Mouse (Mus musculus) CH12.LX (cell line): ENCODE results near the gene Rpia. TPM values are rescaled to one million over a fixed set of nuclear protein-coding genes. Genes with fewer than 3 reads are reported as not detected.

Experiments
- DNase-seq: peaks from one replicate; pipeline ENCODE4 v3.0.0-alpha.2; 2013; ENCODE audit errors: extremely low read depth
- H3K27ac ChIP-seq: 2 replicates; pipeline ENCODE4 v1.5.1; 2012; ENCODE audit warnings: low read depth, mild to moderate bottlenecking, control low read depth, moderate library complexity; ENCODE audit not compliant: insufficient read depth
- H3K27me3 ChIP-seq: replicated peaks from 2 replicates; pipeline ENCODE3; 2012; ENCODE audit warnings: inconsistent platforms
- H3K36me3 ChIP-seq, 2 experiments: replicated peaks in 1 of 2; 2 replicates each; pipeline versions ENCODE3 to v1.6.1; 2012; ENCODE audit warnings: inconsistent platforms in 1 of 2, low read length in 1 of 2, mild to moderate bottlenecking in 1 of 2, mixed read lengths in 1 of 2, moderate library complexity in 1 of 2; ENCODE audit not compliant: control insufficient read depth in 1 of 2, insufficient read depth in 1 of 2
- H3K4me1 ChIP-seq, 2 experiments: 2 replicates each; pipeline ENCODE4 v1.6.1; 2012; ENCODE audit warnings: inconsistent platforms in 1 of 2, moderate library complexity in 1 of 2; ENCODE audit not compliant: insufficient read depth in 2 of 2, control insufficient read depth in 1 of 2
- H3K4me2 ChIP-seq: 2 replicates; pipeline ENCODE4 v1.6.1; 2012; ENCODE audit warnings: low read depth, mild to moderate bottlenecking, control low read depth; ENCODE audit not compliant: poor library complexity, insufficient read depth, severe bottlenecking
- H3K4me3 ChIP-seq, 3 experiments: fragments of 150-350 bp in 1 of 3; sonication (generic) in 1 of 3; replicated peaks in 1 of 3; 2 replicates each; pipeline versions ENCODE3 to v1.5.1; 2011 to 2012; ENCODE audit warnings: low read depth in 2 of 3, low read length in 2 of 3, mild to moderate bottlenecking in 2 of 3, moderate library complexity in 2 of 3, control low read depth in 1 of 3, improper control_type of control experiment in 1 of 3, inconsistent platforms in 1 of 3, mixed read lengths in 1 of 3; ENCODE audit not compliant: poor library complexity in 1 of 3
- H3K79me2 ChIP-seq: replicated peaks from 2 replicates; pipeline ENCODE4 v1.6.1; 2012; ENCODE audit warnings: mild to moderate bottlenecking, moderate library complexity; ENCODE audit not compliant: control insufficient read depth, poor library complexity, insufficient read depth, severe bottlenecking; ENCODE audit errors: extremely low read depth
- H3K9ac ChIP-seq: 2 replicates; pipeline ENCODE4 v1.6.1; 2012; ENCODE audit warnings: low read depth, mild to moderate bottlenecking, control low read depth, moderate library complexity; ENCODE audit not compliant: insufficient read depth
- H3K9me3 ChIP-seq: replicated peaks from 2 replicates; pipeline ENCODE3; 2012; ENCODE audit warnings: low read length, inconsistent platforms, mixed read lengths
- CHD1 ChIP-seq: IDR thresholded peaks from 2 replicates; pipeline ENCODE4 v1.6.1; 2012; ENCODE audit warnings: low read depth, low read length, improper control_type of control experiment, inconsistent platforms
- CTCF ChIP-seq, 2 experiments: IDR thresholded peaks in 1 of 2; conservative IDR thresholded peaks in 1 of 2; 2 replicates each; pipeline ENCODE4 v1.5.1; 2011 to 2012; ENCODE audit warnings: low read depth in 2 of 2, low read length in 2 of 2, improper control_type of control experiment in 1 of 2, inconsistent platforms in 1 of 2, mild to moderate bottlenecking in 1 of 2, moderate library complexity in 1 of 2
- E2F4 ChIP-seq: IDR thresholded peaks from 2 replicates; pipeline ENCODE4 v1.6.1; 2011; ENCODE audit warnings: low read depth, low read length, improper control_type of control experiment; ENCODE audit not compliant: insufficient replicate concordance
- EP300 ChIP-seq: IDR thresholded peaks from 2 replicates; pipeline ENCODE4 v1.6.1; 2011; ENCODE audit warnings: low read length, improper control_type of control experiment
- ETS1 ChIP-seq: conservative IDR thresholded peaks from 2 replicates; pipeline ENCODE4 v1.6.1; 2012; ENCODE audit warnings: low read depth, mild to moderate bottlenecking, inconsistent platforms, low read length, improper control_type of control experiment, moderate library complexity
- GABPA ChIP-seq: IDR thresholded peaks from 2 replicates; pipeline ENCODE4 v1.6.1; 2012; ENCODE audit warnings: low read depth, low read length, improper control_type of control experiment, inconsistent platforms; ENCODE audit not compliant: insufficient replicate concordance
- HCFC1 ChIP-seq: IDR thresholded peaks from 2 replicates; pipeline ENCODE4 v1.6.1; 2012; ENCODE audit warnings: low read depth, mild to moderate bottlenecking, inconsistent platforms, low read length, improper control_type of control experiment
- IRF4 ChIP-seq: IDR thresholded peaks from 2 replicates; pipeline ENCODE4 v1.6.1; 2014; ENCODE audit warnings: low read depth, mild to moderate bottlenecking, inconsistent platforms, low read length, improper control_type of control experiment
- JUN ChIP-seq: IDR thresholded peaks from 2 replicates; pipeline ENCODE4 v1.6.1; 2011; ENCODE audit warnings: low read depth, mild to moderate bottlenecking, low read length, improper control_type of control experiment, moderate library complexity; ENCODE audit not compliant: insufficient read depth
- JUND ChIP-seq: conservative IDR thresholded peaks from 2 replicates; pipeline ENCODE4 v1.6.1; 2011; ENCODE audit warnings: low read depth, low read length, improper control_type of control experiment
- KAT2A ChIP-seq: IDR thresholded peaks from 2 replicates; pipeline ENCODE4 v1.6.1; 2012; ENCODE audit warnings: low read length, improper control_type of control experiment, inconsistent platforms; ENCODE audit not compliant: insufficient replicate concordance
- MAFK ChIP-seq: IDR thresholded peaks from 2 replicates; pipeline ENCODE4 v1.6.1; 2011; ENCODE audit warnings: low read length, improper control_type of control experiment; ENCODE audit not compliant: insufficient replicate concordance
- MAX ChIP-seq: IDR thresholded peaks from 2 replicates; pipeline ENCODE4 v1.6.1; 2011; ENCODE audit warnings: low read length, improper control_type of control experiment
- MAZ ChIP-seq: IDR thresholded peaks from 2 replicates; pipeline ENCODE4 v1.6.1; 2012; ENCODE audit warnings: low read depth, mild to moderate bottlenecking, inconsistent platforms, low read length, improper control_type of control experiment, moderate library complexity
- MEF2A ChIP-seq: IDR thresholded peaks from 2 replicates; pipeline ENCODE4 v1.6.1; 2014; ENCODE audit warnings: low read depth, mild to moderate bottlenecking, inconsistent platforms, low read length, improper control_type of control experiment, borderline replicate concordance
- MXI1 ChIP-seq: IDR thresholded peaks from 2 replicates; pipeline ENCODE4 v1.6.1; 2011; ENCODE audit warnings: mild to moderate bottlenecking, low read depth, low read length, improper control_type of control experiment
- MYC ChIP-seq: IDR thresholded peaks from 2 replicates; pipeline ENCODE4 v1.6.1; 2011; ENCODE audit warnings: low read depth, mild to moderate bottlenecking, improper control_type of control experiment, low read length
- NELFE ChIP-seq: IDR thresholded peaks from 2 replicates; pipeline ENCODE4 v1.6.1; 2011; ENCODE audit warnings: low read depth, low read length, improper control_type of control experiment
- PAX5 ChIP-seq: IDR thresholded peaks from 2 replicates; pipeline ENCODE4 v1.6.1; 2012; ENCODE audit warnings: low read length, inconsistent platforms, mixed read lengths
- POLR2A ChIP-seq: IDR thresholded peaks from 2 replicates; pipeline ENCODE4 v1.6.1; 2011; ENCODE audit warnings: low read depth, mild to moderate bottlenecking, improper control_type of control experiment, low read length
- POLR2AphosphoS2 ChIP-seq: IDR thresholded peaks from 2 replicates; pipeline ENCODE4 v1.6.1; 2011; ENCODE audit warnings: low read depth, low read length, improper control_type of control experiment
- RAD21 ChIP-seq: IDR thresholded peaks from 2 replicates; pipeline ENCODE4 v1.6.1; 2011; ENCODE audit warnings: low read depth, mild to moderate bottlenecking, low read length, improper control_type of control experiment, moderate library complexity
- RCOR1 ChIP-seq: conservative IDR thresholded peaks from 2 replicates; pipeline ENCODE4 v1.6.1; 2012; ENCODE audit warnings: low read depth, mild to moderate bottlenecking, inconsistent platforms, low read length, improper control_type of control experiment
- SIN3A ChIP-seq: IDR thresholded peaks from 2 replicates; pipeline ENCODE4 v1.6.1; 2012; ENCODE audit warnings: low read length, improper control_type of control experiment, inconsistent platforms
- TBP ChIP-seq: conservative IDR thresholded peaks from 2 replicates; pipeline ENCODE4 v1.6.1; 2011; ENCODE audit warnings: low read depth, low read length, improper control_type of control experiment
- TCF12 ChIP-seq: IDR thresholded peaks from 2 replicates; pipeline ENCODE4 v1.6.1; 2014; ENCODE audit warnings: low read depth, mild to moderate bottlenecking, inconsistent platforms, low read length, improper control_type of control experiment
- UBTF ChIP-seq: IDR thresholded peaks from 2 replicates; pipeline ENCODE4 v1.6.1; 2012; ENCODE audit warnings: low read depth, mild to moderate bottlenecking, inconsistent platforms, low read length, improper control_type of control experiment, moderate library complexity
- USF1 ChIP-seq: IDR thresholded peaks from 2 replicates; pipeline ENCODE4 v1.6.1; 2014; ENCODE audit warnings: low read depth, mild to moderate bottlenecking, inconsistent platforms, low read length, improper control_type of control experiment
- USF2 ChIP-seq: conservative IDR thresholded peaks from 2 replicates; pipeline ENCODE4 v1.6.1; 2011; ENCODE audit warnings: low read depth, low read length, improper control_type of control experiment
- ZC3H11A ChIP-seq: IDR thresholded peaks from 2 replicates; pipeline ENCODE4 v1.6.1; 2012; ENCODE audit warnings: low read depth, mild to moderate bottlenecking, inconsistent platforms, low read length, improper control_type of control experiment
- ZKSCAN1 ChIP-seq: IDR thresholded peaks from 2 replicates; pipeline ENCODE4 v1.6.1; 2012; ENCODE audit warnings: low read depth, inconsistent platforms, low read length, improper control_type of control experiment, borderline replicate concordance
- ZMIZ1 ChIP-seq: IDR thresholded peaks from 2 replicates; pipeline ENCODE4 v1.6.1; 2012; ENCODE audit warnings: low read depth, mild to moderate bottlenecking, inconsistent platforms, low read length, improper control_type of control experiment
- dilution Hi-C: fragments of 300-500 bp; cut with MboI; formaldehyde crosslinking; loops from 2 replicates; pipeline ENCODE4 v1.14.3; 2020; ENCODE audit warnings: low sequenced_read_pairs; ENCODE audit not compliant: extremely low pct_unique_long_range_greater_than_20kb, extremely low pct_ligation_motif_present
- in situ Hi-C: fragments of 300-500 bp; cut with MboI; formaldehyde crosslinking; loops from 3 replicates; pipeline ENCODE4 v1.14.3; 2019; ENCODE audit warnings: low sequenced_read_pairs, low pct_ligation_motif_present, low pct_unique_long_range_greater_than_20kb, mixed read lengths
- polyA plus RNA-seq: library from polyadenylated mRNA; unstranded; fragments of >175 nt; gene quantifications from 2 replicates; pipeline ENCODE4 v1.2.1, GENCODE M21; 2012; ENCODE audit warnings: low read depth; ENCODE audit not compliant: insufficient read length
- total RNA-seq, 2 experiments: library from RNA; depleted of rRNA; stranded (reverse); fragments of 300-350 nt in 1 of 2; fragments of >200 nt in 1 of 2; gene quantifications; 2 replicates each; pipeline ENCODE4 v1.2.3; 2012 to 2014

Gene Rpia
- total and polyA plus RNA-seq, 3 experiments, result 55.7 to 65.1 (median 57.8) TPM

DNA sequence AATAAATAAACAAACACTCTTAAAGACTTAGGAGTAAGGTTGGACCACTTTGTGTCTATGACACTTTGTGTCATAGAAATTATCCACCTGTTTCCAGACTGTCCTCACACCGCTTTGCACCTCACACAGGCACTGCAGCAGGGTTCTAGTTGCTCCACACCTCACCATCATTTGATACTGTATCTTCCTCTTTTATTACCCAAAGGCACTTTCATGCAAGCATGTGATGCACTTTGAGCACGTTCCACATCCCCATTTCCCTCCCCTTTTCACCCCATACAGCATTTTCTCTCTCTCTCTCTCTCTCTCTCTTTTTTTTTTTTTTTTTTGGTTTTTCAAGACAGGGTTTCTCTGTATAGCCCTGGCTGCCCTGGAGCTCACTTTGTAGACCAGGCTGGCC, 45.3 kb upstream of the Rpia start:
- H3K79me2 ChIP-seq, result no peaks in the 10 kb centered on the region
- no peak for DNase-seq
- dilution Hi-C loops (no loop called here), in situ Hi-C loops (no loop called here)
- no peak overlapping the region for H3K27ac ChIP-seq
- H3K27me3 ChIP-seq, result no peaks in the 10 kb centered on the region
- no peaks in the 10 kb centered on the region for H3K9me3 ChIP-seq
- no peak overlapping the region for H3K9ac ChIP-seq
- no peak overlapping the region for H3K4me2 ChIP-seq
- no peaks in the 10 kb centered on the region for H3K36me3 ChIP-seq
- no peak overlapping the region for H3K4me3 ChIP-seq
- TF ChIP-seq NELFE (no peak), HCFC1 (no peak), MYC (no peak), MAZ (no peak), EP300 (no peak)
- peaks cover 4 to 25% of the 10 kb centered on the region in 2 experiments; a peak in 3 of 4 replicates for H3K4me1 ChIP-seq

DNA sequence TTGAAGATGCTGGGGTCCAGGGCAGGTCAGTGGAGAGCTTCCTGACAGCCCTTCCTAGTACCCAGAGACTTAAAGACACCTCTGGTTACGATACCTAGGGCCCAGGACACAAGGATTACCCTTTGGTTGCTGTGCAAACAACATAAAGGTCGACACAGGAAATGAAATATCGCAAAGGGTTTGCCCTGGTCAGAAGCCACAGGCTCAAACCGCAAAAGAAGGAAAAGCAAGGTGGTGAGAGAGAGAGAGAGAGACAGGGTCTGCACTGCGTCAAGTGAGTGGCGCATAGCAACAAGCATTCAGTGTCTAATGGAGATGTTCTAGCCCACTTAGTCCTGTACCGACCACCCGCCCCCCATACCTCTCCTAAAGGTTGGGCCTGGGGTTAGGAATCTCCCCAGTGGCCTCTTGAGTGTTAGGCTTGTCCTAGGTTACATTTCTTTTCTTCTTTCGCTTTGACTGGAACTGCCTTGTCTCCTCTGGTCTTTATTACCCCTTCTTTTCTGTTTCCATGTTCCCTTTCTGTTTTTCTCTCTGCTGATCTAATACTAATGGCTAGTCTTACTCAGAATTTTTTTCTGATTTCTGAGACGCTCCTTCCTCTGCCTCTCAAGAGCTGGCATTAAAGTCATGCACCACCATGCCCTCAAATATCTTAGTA, 39.3 kb upstream of the Rpia start:
- H3K79me2 ChIP-seq, result no peaks in the 10 kb centered on the region
- H3K9ac ChIP-seq, result peak overlapping the region; percentile 62
- H3K9me3 ChIP-seq, result peaks cover 10% of the 10 kb centered on the region
- peaks cover 14 to 33% of the 10 kb centered on the region in 2 experiments for H3K4me1 ChIP-seq
- peak overlapping the region; percentile 99 for H3K27ac ChIP-seq
- peak; percentile 54 for DNase-seq
- peak overlapping the region; percentile 16 to 47 (median 29) for H3K4me3 ChIP-seq
- peak overlapping the region; percentile 85 for H3K4me2 ChIP-seq
- H3K27me3 ChIP-seq, result no peaks in the 10 kb centered on the region
- dilution Hi-C loops (no loop called here), in situ Hi-C loops (no loop called here)
- no peaks in the 10 kb centered on the region for H3K36me3 ChIP-seq
- TF ChIP-seq ETS1, result 0 out of 2 replicates have a peak, but pooled peaks have one; percentile 5
- no peak for TF ChIP-seq ZMIZ1
- no peak for TF ChIP-seq POLR2AphosphoS2
- peak; percentile 11; the same call in 1 of the 2 replicates for TF ChIP-seq JUN
- no peak; the same call in 1 of the 2 replicates for TF ChIP-seq TBP
- TF ChIP-seq MXI1, result no peak; the same call in 1 of the 2 replicates
- TF ChIP-seq UBTF, result no peak
- TF ChIP-seq KAT2A, result no peak
- no peak for TF ChIP-seq MAZ
- no peak for TF ChIP-seq SIN3A
- TF ChIP-seq RAD21, result no peak
- no peak for TF ChIP-seq MYC
- no peak for TF ChIP-seq PAX5
- peak; percentile 90 for TF ChIP-seq EP300
- TF ChIP-seq USF1, result no peak
- no peak for TF ChIP-seq E2F4
- peak; percentile 23; the same call in 1 of the 2 replicates for TF ChIP-seq MEF2A
- peak; percentile 62; the same call in 1 of the 2 replicates for TF ChIP-seq TCF12
- TF ChIP-seq GABPA, result no peak
- TF ChIP-seq ZKSCAN1, result no peak
- TF ChIP-seq MAX, result no peak
- TF ChIP-seq IRF4, result peak; percentile 91
- no peak for TF ChIP-seq RCOR1
- no peak for TF ChIP-seq CTCF (conservative IDR thresholded peaks at IDR 0.05 in 1 of 2, IDR thresholded peaks at IDR 0.05 in 1 of 2; ENCODE audit: low read depth in 2 of 2, low read length in 2 of 2)
- TF ChIP-seq ZC3H11A, result no peak
- TF ChIP-seq MAFK, result no peak
- TF ChIP-seq JUND, result peak; percentile 65; the same call in 1 of the 2 replicates
- no peak for TF ChIP-seq NELFE
- TF ChIP-seq POLR2A, result no peak
- no peak; the same call in 1 of the 2 replicates for TF ChIP-seq CHD1
- TF ChIP-seq USF2, result no peak
